Mouse (Mus musculus): Measurements from ENCODE around the gene Pin1rt1. TPM values are rescaled to one million over a fixed set of nuclear protein-coding genes. Genes with fewer than 3 reads are reported as not detected.

Pin1rt1 gene
- polyA plus RNA-seq (2017; shearing (Covaris generic)), result not detected

GRCm38 (mm10) chr2:104716279-104716678, at the start of gene Pin1rt1:
Gene Pin1rt1, minus strand, starts transcription at chr2:104716379.

GRCm38 (mm10) chr2:104742741-104743064, 26.5 kb upstream of the Pin1rt1 start, which contains the start of gene Depdc7:
Gene Depdc7, minus strand, starts transcription at chr2:104742878.

GRCm38 (mm10) chr2:104711585-104712485, 4.3 kb downstream of the Pin1rt1 start, which contains the start of gene Tcp11l1:
Gene Tcp11l1, minus strand, starts transcription at chr2:104712169.

Other genes starting within 250 kb of the Pin1rt1 start
- gene Hipk3, start 221.9 kb downstream of the Pin1rt1 start, polyA plus RNA-seq (2017; shearing (Covaris generic)), result 10.4 TPM
- 80.2 TPM for gene Cstf3, start 125.9 kb downstream of the Pin1rt1 start, polyA plus RNA-seq (2017; shearing (Covaris generic))
- not detected for gene Tcp11l1, start 4.2 kb downstream of the Pin1rt1 start, polyA plus RNA-seq (2017; shearing (Covaris generic))
- gene Depdc7, start 26.5 kb upstream of the Pin1rt1 start, polyA plus RNA-seq (2017; shearing (Covaris generic)), result not detected
- gene Qser1, start 100.4 kb upstream of the Pin1rt1 start, polyA plus RNA-seq (2017; shearing (Covaris generic)), result 0.89 TPM
- 3.1 TPM for gene Prrg4, start 133.5 kb upstream of the Pin1rt1 start, polyA plus RNA-seq (2017; shearing (Covaris generic))
- gene Ccdc73, start 151.4 kb upstream of the Pin1rt1 start, polyA plus RNA-seq (2017; shearing (Covaris generic)), result 3.2 TPM